Mouse (Mus musculus) embryonic facial prominence, embryonic 10.5 days (tissue): ENCODE measurements around the gene Lrba. TPM values are rescaled to one million over a fixed set of nuclear protein-coding genes. Genes with fewer than 3 reads are reported as not detected.

Source experiments
- DNase-seq: peaks from one replicate; pipeline ENCODE4 v3.0.0-alpha.2; 2017; ENCODE audit warnings: low spot score
- H3K27ac ChIP-seq: fragments of 300-500 bp; sonication (generic); replicated peaks from 2 replicates; pipeline ENCODE4 v1.5.1; 2016; ENCODE audit warnings: mild to moderate bottlenecking
- H3K27me3 ChIP-seq: fragments of 300-500 bp; sonication (generic); replicated peaks from 2 replicates; pipeline ENCODE4 v1.6.1; 2016; ENCODE audit warnings: low read depth, mild to moderate bottlenecking; ENCODE audit not compliant: poor library complexity, severe bottlenecking
- H3K36me3 ChIP-seq: fragments of 300-500 bp; sonication (generic); replicated peaks from 2 replicates; pipeline ENCODE4 v1.6.1; 2016; ENCODE audit warnings: mild to moderate bottlenecking, moderate library complexity
- H3K4me1 ChIP-seq: fragments of 300-500 bp; sonication (generic); 2 replicates; pipeline ENCODE4 v1.6.1; 2016
- H3K4me3 ChIP-seq: fragments of 300-500 bp; sonication (generic); 2 replicates; pipeline ENCODE4 v1.5.1; 2016; ENCODE audit warnings: mild to moderate bottlenecking, moderate library complexity
- H3K9me3 ChIP-seq: fragments of 300-500 bp; sonication (generic); 2 replicates; pipeline ENCODE4 v1.6.1; 2016; ENCODE audit warnings: mild to moderate bottlenecking
- WGBS: fragments of 180-500 bp; shearing (Covaris S2); methylation state at CpG from one replicate; pipeline ENCODE4 v1.1.7; 2016; 5-methylcytosine and 5-hydroxymethylcytosine counted together
- polyA plus RNA-seq: library from polyadenylated mRNA; unstranded; fragments of >200 nt; fragmentation: Nextera tagmentation; extraction: Ambion mirVana; gene quantifications from 2 replicates; pipeline ENCODE4 v1.2.1, GENCODE M21; 2016

Lrba gene
- 9.1 and 10.5 TPM in 2 replicates for polyA plus RNA-seq

- no peaks in the 10 kb centered on the region for H3K9me3 ChIP-seq
- peak within 1 kb of the TSS; percentile 92 for H3K4me3 ChIP-seq
- peak within 1 kb of the TSS; percentile 92 for H3K27ac ChIP-seq
- H3K4me1 ChIP-seq: peaks cover 11% of the 10 kb centered on the region
- WGBS: under 1% methylated on average over 54 of the region's 55 CpGs
- peaks cover 29% of the 10 kb centered on the region for H3K27me3 ChIP-seq
- H3K36me3 ChIP-seq: no peaks in the 10 kb centered on the region
- peak; percentile 82 for DNase-seq
Observed at GRCm38 (mm10) chr3:86224564-86225421, at the start of gene Lrba. Gene Lrba, plus strand, starts transcription at chr3:86224680.

GRCm38 (mm10) chr3:86179714-86180113 lies 44.8 kb upstream of the Lrba start:
- DNase-seq: no peak
- no peaks in the 10 kb centered on the region for H3K27me3 ChIP-seq
- no peaks in the 10 kb centered on the region for H3K36me3 ChIP-seq
- no peaks in the 10 kb centered on the region for H3K4me1 ChIP-seq
- H3K9me3 ChIP-seq: no peaks in the 10 kb centered on the region
- no peak overlapping the region for H3K4me3 ChIP-seq
- no peak overlapping the region for H3K27ac ChIP-seq
- WGBS: 87% methylated on average over 7 of the region's 7 CpGs

GRCm38 (mm10) chr3:86181107-86181506 lies 43.4 kb upstream of the Lrba start:
- Histone ChIP-seq H3K27me3 (no peaks in the 10 kb centered on the region), H3K4me3 (no peak overlapping the region), H3K27ac (no peak overlapping the region), H3K9me3 (no peaks in the 10 kb centered on the region), H3K36me3 (no peaks in the 10 kb centered on the region), H3K4me1 (no peaks in the 10 kb centered on the region)
- DNase-seq: no peak
- WGBS: 76% methylated on average over 5 of the region's 5 CpGs

GRCm38 (mm10) chr3:86184546-86184945 lies 39.9 kb upstream of the Lrba start:
- H3K4me1 ChIP-seq: peaks cover 13% of the 10 kb centered on the region
- WGBS: 87% methylated on average over 7 of the region's 7 CpGs
- no peak for DNase-seq
- no peaks in the 10 kb centered on the region for H3K27me3 ChIP-seq
- no peaks in the 10 kb centered on the region for H3K9me3 ChIP-seq
- H3K27ac ChIP-seq: no peak overlapping the region
- H3K36me3 ChIP-seq: no peaks in the 10 kb centered on the region
- no peak overlapping the region for H3K4me3 ChIP-seq

- Histone ChIP-seq H3K27ac (no peak overlapping the region), H3K36me3 (no peaks in the 10 kb centered on the region), H3K4me3 (no peak overlapping the region), H3K27me3 (no peaks in the 10 kb centered on the region), H3K9me3 (no peaks in the 10 kb centered on the region), H3K4me1 (peaks cover 13% of the 10 kb centered on the region)
- WGBS: 68% methylated on average over 5 of the region's 5 CpGs
- DNase-seq: no peak
Observed at GRCm38 (mm10) chr3:86187736-86188389, 36.6 kb upstream of the Lrba start.

GRCm38 (mm10) chr3:86195981-86196380 lies 28.5 kb upstream of the Lrba start:
- no peak for DNase-seq
- H3K4me3 ChIP-seq: no peak overlapping the region
- 50% methylated on average over 15 of the region's 15 CpGs for WGBS
- H3K27ac ChIP-seq: no peak overlapping the region
- H3K36me3 ChIP-seq: no peaks in the 10 kb centered on the region
- H3K9me3 ChIP-seq: no peaks in the 10 kb centered on the region
- H3K27me3 ChIP-seq: no peaks in the 10 kb centered on the region
- H3K4me1 ChIP-seq: peaks cover 6% of the 10 kb centered on the region; the same call in 1 of the 2 replicates

- no peak for DNase-seq
- H3K27me3 ChIP-seq: no peaks in the 10 kb centered on the region
- no peak overlapping the region for H3K4me3 ChIP-seq
- no peaks in the 10 kb centered on the region for H3K9me3 ChIP-seq
- H3K27ac ChIP-seq: no peak overlapping the region
- WGBS: 75% methylated on average over 3 of the region's 3 CpGs
- H3K36me3 ChIP-seq: no peaks in the 10 kb centered on the region
- peaks cover 6% of the 10 kb centered on the region; the same call in 1 of the 2 replicates for H3K4me1 ChIP-seq
Observed at GRCm38 (mm10) chr3:86196471-86196870, 28.0 kb upstream of the Lrba start.

GRCm38 (mm10) chr3:86201645-86202175 lies 22.8 kb upstream of the Lrba start:
- WGBS: 92% methylated on average over 1 of the region's 1 CpGs

GRCm38 (mm10) chr3:86202449-86202848 lies 22.0 kb upstream of the Lrba start:
- Histone ChIP-seq H3K4me3 (no peak overlapping the region), H3K36me3 (no peaks in the 10 kb centered on the region), H3K27me3 (no peaks in the 10 kb centered on the region), H3K27ac (no peak overlapping the region), H3K9me3 (no peaks in the 10 kb centered on the region), H3K4me1 (no peaks in the 10 kb centered on the region)
- WGBS: 92% methylated on average over 3 of the region's 3 CpGs
- no peak for DNase-seq

More at GRCm38 (mm10) chr3:86201645-86202175, 22.8 kb upstream of the Lrba start:
- H3K9me3 ChIP-seq: no peaks in the 10 kb centered on the region
- DNase-seq: no peak
- no peaks in the 10 kb centered on the region for H3K4me1 ChIP-seq
- H3K27ac ChIP-seq: no peak overlapping the region
- H3K36me3 ChIP-seq: no peaks in the 10 kb centered on the region
- H3K27me3 ChIP-seq: no peaks in the 10 kb centered on the region
- no peak overlapping the region for H3K4me3 ChIP-seq

- DNase-seq: no peak
- Histone ChIP-seq H3K27me3 (no peaks in the 10 kb centered on the region), H3K4me3 (no peak overlapping the region), H3K4me1 (no peaks in the 10 kb centered on the region), H3K9me3 (no peaks in the 10 kb centered on the region), H3K27ac (no peak overlapping the region), H3K36me3 (no peaks in the 10 kb centered on the region)
- 66% methylated on average over 6 of the region's 6 CpGs for WGBS
Observed at GRCm38 (mm10) chr3:86204608-86205358, 19.7 kb upstream of the Lrba start.

- no peak for DNase-seq
- Histone ChIP-seq H3K36me3 (no peaks in the 10 kb centered on the region), H3K9me3 (no peaks in the 10 kb centered on the region), H3K27me3 (no peaks in the 10 kb centered on the region), H3K4me3 (no peak overlapping the region), H3K4me1 (no peaks in the 10 kb centered on the region), H3K27ac (no peak overlapping the region)
- WGBS: 83% methylated on average over 2 of the region's 2 CpGs
Observed at GRCm38 (mm10) chr3:86206556-86206955, 17.9 kb upstream of the Lrba start.

- 91% methylated on average over 10 of the region's 10 CpGs for WGBS
Observed at GRCm38 (mm10) chr3:86210267-86210939, 14.1 kb upstream of the Lrba start.

More at GRCm38 (mm10) chr3:86210267-86210939, 14.1 kb upstream of the Lrba start:
- H3K36me3 ChIP-seq: no peaks in the 10 kb centered on the region
- no peaks in the 10 kb centered on the region for H3K27me3 ChIP-seq
- no peak overlapping the region for H3K27ac ChIP-seq
- no peak overlapping the region for H3K4me3 ChIP-seq
- H3K9me3 ChIP-seq: no peaks in the 10 kb centered on the region
- no peak for DNase-seq
- no peaks in the 10 kb centered on the region for H3K4me1 ChIP-seq
